ENCODE assay signal across 35 mouse cellular contexts in the genomic region with DNA sequence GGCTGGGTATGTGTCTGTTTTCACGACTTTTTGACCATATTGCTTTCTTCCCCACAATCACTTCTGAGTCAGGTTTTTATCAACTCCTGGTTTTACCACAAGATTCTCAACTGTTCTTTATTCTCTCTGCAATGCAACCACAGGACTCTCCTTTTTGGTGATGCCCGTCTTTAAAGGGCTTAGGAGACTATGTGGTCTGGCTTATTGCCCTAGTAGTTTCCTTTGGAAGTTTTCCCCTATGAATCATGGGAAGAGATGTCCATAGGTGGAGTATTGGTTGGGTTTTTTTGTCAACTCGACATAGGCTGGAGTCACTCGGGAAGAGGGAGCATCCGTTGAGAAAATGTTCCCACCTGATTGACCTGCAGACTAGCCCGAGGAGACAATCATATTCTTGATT. TPM values are rescaled to one million over a fixed set of nuclear protein-coding genes. Genes with fewer than 3 reads are reported as not detected.
"Had no signal": no experiment of that assay in that cellular context is flagged by ENCODE, and none has a peak within 500 bp of the region (broad histone marks: within the 10 kb centered on the region; RNA-seq: fewer than 3 reads in every experiment).

No protein-coding gene starts in this region.

- H3K36me3 ChIP-seq: heart, embryonic 13.5 days; heart, embryonic 15.5 days; hindbrain, embryonic 13.5 days; limb, embryonic 10.5 days; limb, embryonic 12.5 days had no signal

- H3K4me1 ChIP-seq: heart, embryonic 15.5 days; hindbrain, embryonic 13.5 days had no signal

- H3K9me3 ChIP-seq: heart, embryonic 13.5 days; heart, embryonic 15.5 days; hindbrain, embryonic 13.5 days; hindbrain, embryonic 15.5 days; limb, embryonic 10.5 days; limb, embryonic 12.5 days had no signal

- DNase-seq: gastrocnemius, postnatal 14 days; gastrocnemius, postnatal 36 days; heart, adult 2 months; heart, postnatal 14 days; heart, postnatal 36 days; kidney, adult 18-20 months; kidney, adult 8-10 months; kidney, postnatal 10 days; kidney, postnatal 25 days; kidney, postnatal 4 days; liver had no signal

- H3K27me3 ChIP-seq: heart, embryonic 13.5 days; heart, embryonic 15.5 days; hindbrain, embryonic 13.5 days; hindbrain, embryonic 15.5 days; limb, embryonic 12.5 days had no signal

- H3K4me3 ChIP-seq: heart, adult 2 months; heart, embryonic 13.5 days; heart, embryonic 15.5 days; hindbrain, embryonic 13.5 days; hindbrain, embryonic 15.5 days; layer of hippocampus, adult 2 months; left cerebral cortex, adult 2 months; limb, embryonic 10.5 days; limb, embryonic 12.5 days had no signal

- ATAC-seq: hindbrain, postnatal 0 days; intestine, embryonic 16.5 days had no signal

RNA-seq across cellular contexts. Expression of a gene that starts 3.3 kb away (rescaled TPM):
- total RNA-seq: gastrocnemius, adult 18-20 months; gastrocnemius, adult 8-10 months; gastrocnemius, postnatal 14 days; heart, adult 2 months; heart, postnatal 14 days; heart, postnatal 36 days; hematopoietic stem cell, adult 5-6 weeks; layer of hippocampus, adult 2 months; layer of hippocampus, postnatal 10 days; left cerebral cortex, adult 2 months; left cerebral cortex, postnatal 14 days had no signal
- polyA plus RNA-seq: gonadal fat pad, adult 2 months; heart, adult 2 months; heart, embryonic 11.5 days; heart, embryonic 13.5 days; heart, postnatal 0 days; hindbrain, embryonic 11.5 days; hindbrain, embryonic 13.5 days; hindbrain, embryonic 15.5 days; intestine, embryonic 14.5 days; intestine, embryonic 16.5 days; kidney, embryonic 14.5 days; kidney, embryonic 16.5 days; limb, embryonic 10.5 days; limb, embryonic 12.5 days; limb, embryonic 14.5 days; liver, embryonic 11.5 days had no signal

RNA-seq across cellular contexts. Expression of a gene that starts 32.8 kb away (rescaled TPM):
- total RNA-seq: hematopoietic stem cell, adult 5-6 weeks had no signal
